Comparison of ENCODE assay signal across 8 mouse cellular contexts in the genomic region with DNA sequence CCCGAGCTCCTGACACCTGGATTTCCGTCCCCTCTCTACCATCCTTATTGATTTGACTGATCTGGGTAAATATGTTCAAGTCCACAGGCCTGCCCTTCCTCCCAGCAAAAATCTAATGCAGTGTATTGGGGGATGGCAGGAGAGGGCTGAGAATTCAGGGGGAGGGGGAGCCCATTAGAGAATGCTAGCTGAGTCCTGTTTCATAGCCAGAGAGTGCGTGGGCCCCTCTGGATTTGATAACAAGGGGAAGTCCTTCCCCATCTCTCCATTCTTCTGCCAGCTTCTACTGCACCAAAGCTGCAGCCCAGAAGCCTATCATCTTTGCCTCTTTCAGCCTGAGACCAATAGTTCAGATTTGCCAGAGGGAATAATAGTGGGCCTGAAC. TPM values are rescaled to one million over a fixed set of nuclear protein-coding genes. Genes with fewer than 3 reads are reported as not detected.
A peak's percentile ranks its signal among the peaks of the same experiment; 100 is the strongest.
DNase-seq lines count a peak whose midpoint lies in the region; ATAC-seq and TF ChIP-seq lines count a peak whose summit lies in the region.
"Had no signal": no experiment of that assay in that cellular context is flagged by ENCODE, and none has a peak within 500 bp of the region (broad histone marks: within the 10 kb centered on the region; RNA-seq: fewer than 3 reads in every experiment).

No protein-coding gene starts in this region.

- H3K4me1 ChIP-seq in embryonic facial prominence, embryonic 10.5 days: peaks cover 14% of the 10 kb centered on the region
- H3K4me1 ChIP-seq in hindbrain, embryonic 13.5 days (replicated peaks): peaks cover 13% of the 10 kb centered on the region
- H3K4me1 ChIP-seq in midbrain, embryonic 14.5 days (ENCODE audit: control insufficient read depth, insufficient read depth, low read length): peaks cover 4% of the 10 kb centered on the region; the same call in 1 of the 2 replicates

- TF ChIP-seq CTCF in gastrocnemius, adult 2 months (IDR thresholded peaks at IDR 0.05): no peak

- 41% methylated on average over 3 of the region's 3 CpGs for WGBS in embryonic facial prominence, embryonic 10.5 days
- 49% methylated on average over 3 of the region's 3 CpGs for WGBS in hindbrain, embryonic 13.5 days
- WGBS in midbrain, embryonic 14.5 days: 41% methylated on average over 3 of the region's 3 CpGs

- peak overlapping the region; percentile 81; the same call in 1 of the 2 replicates for H3K4me3 ChIP-seq in embryonic facial prominence, embryonic 10.5 days
- peak overlapping the region; percentile 83; the same call in 1 of the 2 replicates for H3K4me3 ChIP-seq in hindbrain, embryonic 13.5 days
- no peak overlapping the region; the same call in 1 of the 2 replicates for H3K4me3 ChIP-seq in midbrain, embryonic 14.5 days (replicated peaks; ENCODE audit: low read depth, low read length)
- H3K4me3 ChIP-seq in gastrocnemius, adult 2 months: no peak overlapping the region

- ATAC-seq in hindbrain, embryonic 13.5 days (ENCODE audit: low FRiP score): no peak
- no peak for ATAC-seq in midbrain, embryonic 14.5 days (ENCODE audit: low FRiP score, low TSS enrichment)

- peak; percentile 28 to 58 for DNase-seq in layer of hippocampus, adult 18-20 months (ENCODE audit: low spot score in 2 of 2)
- DNase-seq in layer of hippocampus, postnatal 36 days: no peak
- DNase-seq in embryonic facial prominence, embryonic 10.5 days (ENCODE audit: low spot score): no peak
- no peak for DNase-seq in midbrain, embryonic 14.5 days
- no peak for DNase-seq in testis, postnatal 10 days (ENCODE audit: low spot score)
- DNase-seq in gastrocnemius, adult 2 months: no peak
- DNase-seq: cerebellum, adult 8-10 months had no signal

- no peaks in the 10 kb centered on the region for H3K36me3 ChIP-seq in embryonic facial prominence, embryonic 10.5 days (replicated peaks)
- H3K36me3 ChIP-seq in hindbrain, embryonic 13.5 days: no peaks in the 10 kb centered on the region
- no peaks in the 10 kb centered on the region for H3K36me3 ChIP-seq in midbrain, embryonic 14.5 days (ENCODE audit: control insufficient read depth, insufficient read depth, low read length)

- H3K4me2 ChIP-seq in hindbrain, embryonic 13.5 days: peak overlapping the region; percentile 99
- H3K4me2 ChIP-seq in midbrain, embryonic 14.5 days (ENCODE audit: low read length): peak overlapping the region; percentile 99; the same call in 1 of the 2 replicates

- H3K27me3 ChIP-seq in embryonic facial prominence, embryonic 10.5 days (replicated peaks; ENCODE audit: low read depth, poor library complexity, severe bottlenecking): peaks cover 65% of the 10 kb centered on the region
- peaks cover 34% of the 10 kb centered on the region for H3K27me3 ChIP-seq in hindbrain, embryonic 13.5 days
- H3K27me3 ChIP-seq in midbrain, embryonic 14.5 days (ENCODE audit: control insufficient read depth, insufficient read depth, low read length): 0 out of 2 replicates have a peak, but pooled peaks cover 9% of the 10 kb centered on the region

- H3K9ac ChIP-seq in hindbrain, embryonic 13.5 days: no peak overlapping the region
- H3K9ac ChIP-seq in midbrain, embryonic 14.5 days (replicated peaks; ENCODE audit: low read length): no peak overlapping the region

- no peaks in the 10 kb centered on the region for H3K9me3 ChIP-seq in embryonic facial prominence, embryonic 10.5 days
- H3K9me3 ChIP-seq in hindbrain, embryonic 13.5 days: no peaks in the 10 kb centered on the region
- H3K9me3 ChIP-seq in midbrain, embryonic 14.5 days (ENCODE audit: control insufficient read depth, low read length): no peaks in the 10 kb centered on the region

- H3K27ac ChIP-seq in embryonic facial prominence, embryonic 10.5 days (replicated peaks): no peak overlapping the region
- no peak overlapping the region for H3K27ac ChIP-seq in hindbrain, embryonic 13.5 days
- no peak overlapping the region for H3K27ac ChIP-seq in midbrain, embryonic 14.5 days (replicated peaks; ENCODE audit: low read depth, low read length)
- no peak overlapping the region for H3K27ac ChIP-seq in gastrocnemius, adult 2 months

- intact Hi-C loops in gastrocnemius, adult 2 months (cut with DNase I): loop anchor here (10.0 kb wide), 1 partner anchor 390 kb away; no protein-coding TSS in a partner anchor

RNA-seq across cellular contexts. Expression of a gene that starts 1.3 kb away (rescaled TPM):
- 10 to 100 TPM; 35.3 to 39.8 TPM for total RNA-seq in layer of hippocampus, adult 18-20 months (2021)
- total RNA-seq in layer of hippocampus, postnatal 36 days (2021): 10 to 100 TPM; 34.4 to 36.3 TPM
- 6.0 and 7.4 TPM in 2 replicates for polyA plus RNA-seq in embryonic facial prominence, embryonic 10.5 days (2016; fragmentation: Nextera tagmentation; extraction: Ambion mirVana)
- polyA plus RNA-seq in hindbrain, embryonic 13.5 days (2015; fragmentation: Nextera tagmentation; extraction: Ambion mirVana): 8.4 and 9.9 TPM in 2 replicates
- polyA plus RNA-seq in midbrain, embryonic 14.5 days (2014; fragmentation: Nextera tagmentation; extraction: Ambion mirVana): 3.2 and 3.8 TPM in 2 replicates
- total RNA-seq in gastrocnemius, adult 2 months (2021): 1 to 10 TPM; 1.9 to 2.8 TPM

RNA-seq across cellular contexts. Expression of a gene that starts 40.0 kb away (rescaled TPM):
- 10 to 100 TPM; 17.1 to 18.6 TPM for total RNA-seq in layer of hippocampus, adult 18-20 months (2021)
- total RNA-seq in layer of hippocampus, postnatal 36 days (2021): 10 to 100 TPM; 16.6 to 17.4 TPM
- 56.8 and 60.9 TPM in 2 replicates for polyA plus RNA-seq in embryonic facial prominence, embryonic 10.5 days (2016; fragmentation: Nextera tagmentation; extraction: Ambion mirVana)
- polyA plus RNA-seq in hindbrain, embryonic 13.5 days (2015; fragmentation: Nextera tagmentation; extraction: Ambion mirVana): 15.1 and 16.2 TPM in 2 replicates
- 9.2 and 14.4 TPM in 2 replicates for polyA plus RNA-seq in midbrain, embryonic 14.5 days (2014; fragmentation: Nextera tagmentation; extraction: Ambion mirVana)
- total RNA-seq in gastrocnemius, adult 2 months (2021): 1 to 10 TPM; 2.8 to 5.0 TPM

Comparison
In these comparisons a context has a peak if more than half of its experiments do, and no peak if none do; other contexts are left out.
1. DNase-seq: peak in layer of hippocampus, adult 18-20 months (2 of 2); none in layer of hippocampus, postnatal 36 days (0 of 2), embryonic facial prominence, embryonic 10.5 days (single experiment), midbrain, embryonic 14.5 days (single experiment), testis, postnatal 10 days (single experiment) and gastrocnemius, adult 2 months (single experiment).
2. H3K4me3 ChIP-seq: peak in embryonic facial prominence, embryonic 10.5 days (single experiment) and hindbrain, embryonic 13.5 days (single experiment); none in midbrain, embryonic 14.5 days (single experiment) and gastrocnemius, adult 2 months (single experiment).
3. RNA of a gene that starts 1.3 kb away (total RNA-seq): 35.3 to 39.8 TPM in layer of hippocampus, adult 18-20 months and 34.4 to 36.3 TPM in layer of hippocampus, postnatal 36 days; 1.9 to 2.8 TPM in gastrocnemius, adult 2 months; every median in the first group is over 4 times any median in the second.